Mouse (Mus musculus) lung, postnatal 4 days (tissue): ENCODE measurements at regions not wholly inside any gene's neighbourhood (a gene's known extent, or its start where the extent isn't known, plus 50 kb on each side); places are given as distances from the start of the nearest gene placed in this dataset.

ENCODE experiments used
- DNase-seq, 2 experiments: peaks; one replicate each; pipeline ENCODE4 v3.0.0; 2021

DNA sequence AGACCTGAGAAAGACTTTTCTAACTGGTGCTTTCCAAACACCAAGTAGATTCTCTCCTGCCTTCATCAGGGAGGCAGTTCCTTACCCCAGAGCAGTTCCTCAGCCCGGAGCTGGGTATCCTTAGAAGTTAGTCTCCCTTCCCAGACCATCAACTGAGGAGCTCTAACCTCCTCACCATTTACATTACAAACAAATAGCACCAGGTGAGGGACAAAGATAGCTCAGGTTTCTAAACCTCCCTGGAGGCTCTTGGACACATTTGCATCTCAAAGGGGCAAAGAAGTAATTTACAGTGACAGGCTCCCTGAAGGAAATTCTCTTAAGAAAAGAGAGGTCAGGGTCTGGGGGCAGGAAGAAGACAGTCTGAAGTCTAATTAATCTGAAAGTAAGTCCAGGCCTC, 486.5 kb upstream of the Tmem132c start:
- DNase-seq: no peak

- no peak for DNase-seq
Observed at GRCm38 (mm10) chr5:126765037-126765707, 476.4 kb upstream of the Tmem132c start.

DNA sequence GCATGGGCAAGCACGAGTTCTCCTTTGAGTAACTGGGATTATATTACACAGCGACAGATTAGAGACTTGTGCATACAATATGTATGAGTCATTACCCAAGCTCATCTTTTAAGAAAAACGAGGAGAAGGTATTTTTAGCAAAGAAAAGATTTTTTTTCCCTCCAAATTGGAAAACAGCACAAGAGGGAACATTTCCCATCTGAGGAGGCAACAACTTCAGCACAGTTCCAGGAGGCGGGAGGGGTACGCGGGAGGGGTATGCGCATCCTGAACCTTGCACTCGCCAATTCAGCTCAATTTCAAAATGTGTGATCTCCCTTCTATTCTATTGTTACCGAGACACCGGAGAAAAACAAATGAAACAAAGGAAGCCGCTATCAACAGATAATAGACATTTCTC, 472.6 kb upstream of the Tmem132c start:
- no peak for DNase-seq

GRCm38 (mm10) chr5:126787706-126788610, 453.6 kb upstream of the Tmem132c start:
- DNase-seq: peak; percentile 22 to 53

GRCm38 (mm10) chr5:126799698-126800279, 441.8 kb upstream of the Tmem132c start:
- no peak for DNase-seq

DNA sequence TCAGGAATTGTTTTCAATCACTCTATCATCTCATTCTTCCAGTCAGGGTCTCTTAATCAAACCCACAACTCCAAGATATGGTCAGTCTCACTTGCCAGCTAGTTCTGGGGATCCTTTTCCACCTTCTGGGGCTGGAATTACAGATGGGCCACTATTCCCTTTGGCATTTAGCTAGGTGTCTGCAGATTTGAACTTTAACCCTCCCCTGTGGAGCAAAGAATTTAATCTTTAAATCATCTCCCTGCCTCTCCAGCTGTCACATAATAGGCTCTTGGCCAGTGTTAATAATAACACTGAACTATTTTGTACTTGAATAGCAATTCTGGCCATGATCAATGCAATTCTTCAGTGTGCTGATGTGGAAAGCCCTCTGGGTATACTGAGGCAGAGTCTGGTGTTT, 435.0 kb upstream of the Tmem132c start:
- DNase-seq: no peak

DNA sequence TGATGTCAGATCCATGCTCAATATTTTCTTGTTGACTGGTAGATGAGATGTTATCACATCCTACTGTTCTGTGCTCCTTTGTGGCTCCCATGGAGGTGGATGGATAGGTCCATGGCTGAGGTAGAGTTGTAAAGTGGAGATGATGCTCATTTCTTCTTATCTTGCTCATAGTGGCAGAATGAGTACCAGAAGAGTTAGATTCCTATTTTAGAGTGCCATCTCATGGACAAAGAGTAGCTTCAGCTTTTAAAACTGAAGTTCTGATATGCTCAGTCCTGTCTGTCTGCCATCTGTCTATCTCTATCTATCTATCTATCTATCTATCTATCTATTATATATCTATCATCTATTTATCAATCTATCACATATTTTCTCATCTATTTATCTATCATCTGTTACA, 425.5 kb upstream of the Tmem132c start:
- DNase-seq: no peak

GRCm38 (mm10) chr5:126835440-126835839, 406.2 kb upstream of the Tmem132c start:
- DNase-seq: no peak

GRCm38 (mm10) chr5:126842606-126843005, 399.0 kb upstream of the Tmem132c start:
- DNase-seq: no peak

DNA sequence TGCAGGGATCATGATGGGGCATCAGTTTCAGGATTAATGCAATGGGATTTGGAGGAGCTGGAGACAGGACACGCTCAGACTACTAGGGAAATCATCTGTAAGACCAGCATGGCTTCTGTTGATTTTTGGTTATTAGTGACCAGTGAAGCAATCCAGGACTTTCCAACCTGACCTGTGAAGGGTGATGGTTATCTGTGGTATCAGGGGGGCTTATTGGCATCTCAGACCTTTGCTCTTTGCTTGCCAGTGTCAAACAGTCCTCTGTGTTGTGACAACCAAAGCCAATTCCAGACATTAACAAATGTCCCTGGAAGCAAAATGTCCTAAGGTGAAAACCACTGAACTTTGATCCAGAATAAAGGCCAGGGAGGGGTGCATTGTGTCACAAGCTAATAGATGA, 379.5 kb upstream of the Tmem132c start:
- no peak for DNase-seq

DNA sequence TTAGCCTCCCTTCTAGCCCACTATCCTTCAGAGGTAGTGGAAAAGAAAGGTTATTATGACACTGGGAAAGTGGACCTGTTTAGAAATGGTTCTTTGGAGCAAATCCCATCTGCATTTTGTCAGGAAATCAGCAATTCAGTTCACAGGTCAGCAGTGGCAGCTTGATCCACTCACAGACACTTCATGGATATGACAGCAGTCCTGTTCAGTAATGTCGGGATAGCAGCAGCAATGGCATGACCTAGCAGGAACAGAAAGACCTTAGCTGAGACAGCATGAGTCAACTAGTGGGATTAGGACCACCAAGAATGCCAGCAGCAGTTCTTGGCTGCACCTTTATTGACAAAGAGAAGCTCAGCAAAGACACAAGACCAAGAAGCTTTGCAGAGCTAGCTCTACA, 365.8 kb upstream of the Tmem132c start:
- DNase-seq: peak; percentile 6 to 41

- no peak for DNase-seq
Observed at GRCm38 (mm10) chr5:126890710-126891109, 350.9 kb upstream of the Tmem132c start.

- DNase-seq: no peak
Observed at GRCm38 (mm10) chr5:126893063-126893462, 348.5 kb upstream of the Tmem132c start.

DNA sequence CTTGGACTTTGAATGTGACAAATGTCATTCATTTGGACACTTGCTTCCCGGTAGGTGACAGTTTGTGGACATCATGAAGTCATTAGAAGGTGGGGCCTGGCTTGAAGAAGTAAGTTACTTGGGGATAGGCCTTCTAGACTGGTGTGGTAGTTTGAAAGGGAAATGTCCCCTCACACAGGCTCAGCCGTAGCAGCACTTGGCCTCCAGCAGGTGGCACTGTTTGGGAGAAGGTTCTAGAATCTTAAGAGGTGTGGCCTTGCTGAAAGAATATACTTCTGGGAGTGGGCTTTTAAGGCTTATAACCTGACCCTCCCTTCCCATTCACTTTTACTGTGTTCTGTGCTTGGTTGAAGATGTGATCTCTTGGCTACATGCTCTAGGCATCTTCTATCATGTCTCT, 331.5 kb upstream of the Tmem132c start:
- DNase-seq: no peak

DNA sequence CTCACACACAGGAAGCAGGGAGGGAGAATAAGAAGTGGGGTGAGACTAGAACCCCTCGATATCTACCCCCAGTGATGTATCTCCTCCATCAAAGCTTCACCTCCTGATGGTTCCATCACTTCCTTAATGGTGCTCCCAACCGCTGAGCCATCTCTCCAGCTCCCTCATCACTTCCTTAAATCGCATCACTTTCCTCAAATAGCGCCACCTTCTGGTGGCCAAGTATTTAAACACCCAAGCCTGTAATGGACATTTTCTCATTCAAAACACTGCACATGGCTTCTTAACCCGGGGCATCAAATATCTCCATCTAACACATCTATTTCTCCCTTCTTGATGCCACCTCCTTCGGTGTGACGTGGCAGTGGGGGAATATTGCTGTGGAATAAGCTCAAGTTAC, 324.3 kb upstream of the Tmem132c start:
- DNase-seq: no peak

GRCm38 (mm10) chr5:126933466-126933865, 308.1 kb upstream of the Tmem132c start:
- no peak for DNase-seq

DNA sequence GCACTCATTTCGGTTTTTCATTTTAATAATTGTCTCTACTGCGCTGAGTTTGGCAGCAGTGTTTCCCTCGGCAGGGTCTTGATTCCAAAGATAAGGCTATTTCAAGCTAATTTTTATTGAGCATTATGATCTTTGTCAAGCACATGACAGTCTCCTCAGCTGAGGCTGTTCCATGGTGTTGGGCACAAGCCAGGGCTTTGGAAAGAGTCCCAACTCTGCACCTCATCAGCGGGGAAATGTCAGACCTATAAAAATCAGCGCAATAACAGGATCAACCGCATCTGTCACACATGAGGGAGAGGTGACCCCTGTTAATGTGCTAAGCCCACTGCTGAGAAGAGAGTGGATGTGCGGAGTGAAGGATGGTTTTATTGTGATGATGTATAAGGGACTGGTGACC, 296.7 kb upstream of the Tmem132c start:
- peak; percentile 25 to 68 for DNase-seq

DNA sequence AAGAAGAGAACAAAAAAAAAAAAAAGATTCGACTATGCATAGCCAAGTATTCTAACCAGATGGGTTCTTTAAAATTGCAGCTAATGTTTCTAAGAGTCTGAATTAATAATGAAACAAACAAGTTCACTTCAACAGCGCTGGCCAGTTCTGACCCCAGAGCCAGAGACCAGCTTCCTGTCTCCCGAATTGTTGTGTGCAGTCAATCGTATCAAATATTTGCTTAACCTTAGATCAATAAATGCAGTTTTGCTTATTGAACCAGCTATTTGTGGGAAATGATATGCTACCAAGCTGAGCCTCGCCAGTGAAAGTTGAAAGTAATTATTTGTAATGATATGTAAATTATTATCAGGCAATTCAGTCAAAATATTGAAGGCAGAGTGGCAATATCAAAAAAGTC, 287.4 kb upstream of the Tmem132c start:
- no peak for DNase-seq

- DNase-seq: no peak
Observed at GRCm38 (mm10) chr5:126954634-126955033, 287.0 kb upstream of the Tmem132c start.

DNA sequence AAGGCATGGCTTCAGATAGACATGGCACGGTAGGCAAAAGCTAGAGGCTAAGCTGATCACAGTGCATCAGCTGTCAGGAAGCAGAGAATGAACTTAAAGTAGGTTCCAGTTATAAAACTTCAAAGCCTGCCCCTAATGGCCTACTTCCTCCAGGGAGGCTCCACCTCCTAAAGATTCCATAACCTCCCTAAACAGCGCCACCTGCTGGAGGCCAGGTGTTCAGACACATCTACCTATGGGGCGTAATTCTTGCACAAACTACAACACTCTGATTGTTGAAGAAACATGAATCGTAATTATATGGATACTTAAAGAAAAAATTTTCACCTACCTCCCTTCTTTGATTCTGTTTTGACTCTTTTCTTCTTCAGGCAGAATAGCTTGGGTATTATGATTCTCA, 277.0 kb upstream of the Tmem132c start:
- no peak for DNase-seq

- DNase-seq: no peak
Observed at GRCm38 (mm10) chr5:126967076-126967475, 274.5 kb upstream of the Tmem132c start.

- DNase-seq: peak; percentile 20 to 66
Observed at GRCm38 (mm10) chr5:126969373-126969772, 272.2 kb upstream of the Tmem132c start.

- peak in 1 of 2 experiments; percentile 25 for DNase-seq
Observed at GRCm38 (mm10) chr5:126971284-126971683, 270.3 kb upstream of the Tmem132c start.

DNA sequence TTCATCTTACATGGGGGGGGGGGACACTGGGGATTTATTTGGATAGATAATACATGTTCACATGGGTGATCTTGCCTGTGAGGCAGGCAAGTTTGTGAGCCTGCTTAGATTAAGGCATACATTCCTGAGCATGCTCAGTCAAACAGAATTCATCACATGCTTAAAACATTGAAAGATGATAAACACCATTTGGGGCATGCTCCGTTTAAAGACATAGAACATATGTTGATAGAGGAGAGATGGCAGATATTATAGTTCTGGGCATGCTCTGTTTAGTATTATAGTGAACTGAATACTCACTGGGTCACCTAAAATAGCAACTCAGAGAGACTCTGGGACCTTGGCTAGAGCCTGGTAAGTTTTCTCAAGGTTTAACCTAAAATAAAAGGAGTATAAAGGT, 269.6 kb upstream of the Tmem132c start:
- DNase-seq: no peak
